Mouse (Mus musculus) left cerebral cortex, postnatal 14 days (tissue): ENCODE data around the gene Gli3. TPM values are rescaled to one million over a fixed set of nuclear protein-coding genes. Genes with fewer than 3 reads are reported as not detected.

Source experiments
- DNase-seq, 2 experiments: peaks; one replicate each; pipeline ENCODE4 v3.0.0; 2021 to 2022; ENCODE audit warnings: low spot score in 2 of 2, mixed read lengths in 1 of 2
- intact Hi-C: fragments of 180-260 bp; cut with DNase I; formaldehyde crosslinking; loops from one replicate; pipeline ENCODE4 v1.15.1; 2025
- total RNA-seq, 2 experiments: library from RNA; stranded (reverse); gene quantifications; 2 replicates each; pipeline ENCODE4 v1.2.3; 2021

Gli3 gene
- total RNA-seq, 2 experiments from 2014 or later, result 10.4 to 11.1 TPM

DNA sequence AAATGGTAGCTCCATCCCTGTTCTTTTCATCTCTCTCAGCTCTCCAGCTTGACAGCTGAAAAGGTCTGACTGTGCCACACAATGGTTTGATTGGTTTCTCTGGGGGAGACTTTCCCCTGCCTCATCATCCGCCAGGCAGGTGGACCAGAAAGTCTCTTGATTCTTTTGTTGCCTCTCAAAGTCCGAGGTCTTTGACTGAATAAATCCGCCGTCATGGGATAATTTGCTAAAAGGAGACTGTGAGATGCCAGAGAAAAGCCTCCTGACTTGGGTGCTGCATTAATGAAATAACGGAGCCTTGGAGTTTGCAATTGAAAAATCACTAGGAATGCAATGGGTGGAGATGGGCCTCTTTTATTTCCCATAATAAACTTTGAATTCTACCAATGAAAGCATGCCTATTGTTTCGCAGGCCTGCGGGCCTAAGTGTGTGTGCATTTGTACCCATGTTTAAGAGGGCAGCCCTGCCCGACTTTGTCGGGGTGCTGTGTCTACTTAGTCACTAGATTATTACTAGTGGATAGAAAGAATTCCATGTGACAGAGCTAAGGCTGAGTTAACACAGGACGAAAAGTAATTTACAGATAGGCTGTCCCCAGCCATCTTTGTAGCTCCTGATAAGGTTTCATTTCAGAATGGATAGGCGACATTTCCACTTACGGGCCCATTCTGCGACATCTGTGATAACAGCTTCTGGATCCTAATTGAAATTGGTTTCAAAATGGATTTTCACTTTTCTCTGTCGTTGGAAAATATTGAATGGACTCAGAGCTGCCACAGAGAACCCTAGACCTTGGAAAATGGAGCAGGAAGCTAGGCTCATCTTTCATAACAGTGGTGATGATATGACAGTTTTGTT lies 23.2 kb downstream of the Gli3 start:
- intact Hi-C loops, result no loop called here

DNA sequence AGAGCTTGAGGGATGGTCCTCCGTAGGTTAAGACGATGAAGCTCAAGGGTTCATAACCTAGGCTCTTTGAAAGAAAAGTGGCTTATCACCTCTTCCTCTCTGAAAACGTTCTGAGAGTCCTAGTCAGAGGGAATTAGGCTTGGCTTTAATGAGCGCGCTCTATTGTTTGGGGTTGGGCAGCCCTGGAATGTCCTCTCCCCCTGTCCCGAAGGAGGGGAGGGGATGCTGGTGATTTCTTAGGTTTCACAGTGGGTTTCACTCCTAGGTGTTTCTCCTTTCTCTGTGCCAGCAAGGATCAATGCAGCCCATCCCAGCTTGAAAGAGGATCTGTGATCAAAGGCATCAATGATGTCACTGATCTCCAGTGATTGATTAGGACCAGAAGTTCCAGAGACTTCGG lies 24.3 kb downstream of the Gli3 start:
- no peak for DNase-seq
- intact Hi-C loops, result no loop called here

More for the DNA sequence above, 23.2 kb downstream of the Gli3 start:
- no peak for DNase-seq

DNA sequence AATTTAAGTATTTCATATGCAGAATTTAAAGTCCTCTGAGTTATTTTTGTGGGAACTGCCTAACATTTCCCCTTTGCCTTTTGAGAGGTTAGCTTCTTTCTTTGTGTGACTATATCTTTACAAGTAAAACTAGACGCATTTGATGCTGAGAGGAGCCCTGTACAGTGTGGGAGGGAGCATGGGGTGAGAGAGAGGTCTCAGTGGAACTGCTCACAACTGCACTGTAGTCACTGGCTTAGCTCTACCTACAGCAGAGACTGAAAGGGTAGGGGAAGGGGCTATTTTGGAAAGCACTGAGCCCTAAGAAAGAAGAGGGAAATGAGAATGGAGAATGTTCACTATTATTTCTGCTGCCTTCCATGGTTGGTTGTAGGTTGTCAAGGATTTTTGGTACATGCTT lies 25.0 kb downstream of the Gli3 start:
- intact Hi-C loops, result no loop called here
- DNase-seq, result no peak

DNA sequence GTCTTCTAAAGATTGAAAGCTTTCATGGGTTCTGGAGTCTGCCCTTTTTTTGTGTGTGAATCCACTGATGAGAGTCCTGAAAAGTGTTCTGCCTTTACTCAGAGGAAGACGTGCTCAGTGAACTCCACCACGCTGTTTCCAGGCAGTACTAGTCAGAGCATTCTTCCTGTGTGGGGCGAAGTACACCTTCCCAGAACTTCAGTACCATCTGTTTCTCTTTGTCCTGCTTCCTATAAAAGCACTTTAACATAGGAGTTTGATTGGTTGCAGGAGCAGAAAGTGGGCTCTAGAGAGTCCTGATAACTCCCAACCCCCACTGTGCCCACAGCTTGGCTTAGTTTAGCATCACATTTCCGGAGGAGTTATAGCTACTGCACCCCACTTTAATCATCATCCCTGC lies 32.8 kb downstream of the Gli3 start:
- intact Hi-C loops, result no loop called here
- no peak for DNase-seq

DNA sequence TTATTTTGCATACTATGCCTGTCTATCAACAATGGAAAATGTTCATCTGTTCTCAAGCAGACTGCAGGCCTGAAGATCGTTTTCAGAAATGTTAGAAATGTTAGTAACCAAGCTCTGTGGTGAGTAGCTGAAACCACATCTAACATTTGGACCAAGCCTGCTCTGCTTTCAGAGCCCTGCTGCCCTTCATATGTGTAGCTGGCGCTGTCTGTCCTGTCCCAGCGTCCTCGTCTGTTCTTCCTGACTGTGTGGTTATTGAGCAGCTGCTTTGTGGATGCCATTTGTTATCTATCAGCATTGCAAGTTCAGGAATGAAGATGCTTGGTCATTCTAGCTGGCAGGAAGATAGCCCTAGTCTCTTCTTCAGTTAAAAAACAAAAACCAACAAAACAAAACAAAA lies 35.3 kb downstream of the Gli3 start:
- intact Hi-C loops, result no loop called here
- DNase-seq, result no peak

DNA sequence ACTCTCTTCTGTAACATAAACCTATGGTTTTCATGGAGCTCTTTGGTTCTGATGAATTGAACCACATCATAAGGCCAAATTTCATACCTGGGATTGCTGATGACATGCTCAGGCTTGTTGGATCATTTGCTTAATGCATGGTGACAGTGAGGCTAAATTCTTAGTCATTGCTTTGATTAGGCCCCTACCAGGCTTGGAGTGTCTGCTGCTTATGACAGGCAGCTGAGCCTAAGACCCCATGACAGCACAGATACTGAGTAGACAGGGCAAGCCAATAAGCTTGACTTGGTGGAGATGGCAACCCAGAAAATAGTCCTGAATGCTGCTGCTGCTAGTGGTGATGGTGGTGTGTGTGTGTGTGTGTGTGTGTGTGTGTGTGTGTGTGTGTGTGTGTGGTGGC lies 47.9 kb downstream of the Gli3 start:
- intact Hi-C loops, result no loop called here
- no peak for DNase-seq

DNA sequence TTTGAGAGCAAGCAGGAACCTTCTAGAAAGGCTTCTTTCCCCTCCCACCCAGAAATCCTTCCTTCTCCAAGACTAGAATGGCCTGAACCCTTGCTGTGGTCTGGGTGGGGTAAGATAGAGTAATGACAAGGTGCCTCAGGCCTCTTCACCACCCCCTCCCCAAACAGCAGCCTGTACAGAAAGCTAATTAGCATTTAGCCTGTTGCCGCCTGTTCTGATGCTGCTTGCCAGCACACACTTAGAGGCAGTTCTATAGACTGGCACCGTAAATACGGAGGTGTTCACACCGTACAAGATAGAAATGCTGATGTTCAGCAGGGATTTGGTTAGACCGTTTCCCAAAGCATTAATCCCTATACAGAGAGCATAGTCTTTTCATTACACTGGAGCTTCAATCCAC lies 50.1 kb downstream of the Gli3 start:
- intact Hi-C loops, result no loop called here
- DNase-seq, result no peak

DNA sequence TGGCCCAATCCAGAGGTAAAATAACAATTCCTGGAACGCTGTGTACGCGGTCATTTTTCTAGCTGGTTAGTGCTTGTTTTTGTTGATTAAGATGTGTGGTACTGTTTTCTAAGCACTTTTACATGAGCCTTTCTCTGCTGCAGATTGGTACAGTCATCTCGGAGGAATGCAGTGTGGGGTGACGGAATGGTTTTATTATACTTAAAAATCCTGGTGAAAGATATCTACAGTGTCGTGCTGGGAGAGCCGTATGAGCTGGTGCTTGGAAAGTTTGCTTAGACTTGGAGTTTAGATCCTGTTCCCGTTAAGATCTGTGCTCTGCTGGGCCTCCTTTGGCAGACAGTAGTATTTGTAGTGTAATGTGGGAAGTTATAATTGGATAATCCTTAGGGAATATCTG lies 51.0 kb downstream of the Gli3 start:
- intact Hi-C loops, result no loop called here
- DNase-seq, result no peak

DNA sequence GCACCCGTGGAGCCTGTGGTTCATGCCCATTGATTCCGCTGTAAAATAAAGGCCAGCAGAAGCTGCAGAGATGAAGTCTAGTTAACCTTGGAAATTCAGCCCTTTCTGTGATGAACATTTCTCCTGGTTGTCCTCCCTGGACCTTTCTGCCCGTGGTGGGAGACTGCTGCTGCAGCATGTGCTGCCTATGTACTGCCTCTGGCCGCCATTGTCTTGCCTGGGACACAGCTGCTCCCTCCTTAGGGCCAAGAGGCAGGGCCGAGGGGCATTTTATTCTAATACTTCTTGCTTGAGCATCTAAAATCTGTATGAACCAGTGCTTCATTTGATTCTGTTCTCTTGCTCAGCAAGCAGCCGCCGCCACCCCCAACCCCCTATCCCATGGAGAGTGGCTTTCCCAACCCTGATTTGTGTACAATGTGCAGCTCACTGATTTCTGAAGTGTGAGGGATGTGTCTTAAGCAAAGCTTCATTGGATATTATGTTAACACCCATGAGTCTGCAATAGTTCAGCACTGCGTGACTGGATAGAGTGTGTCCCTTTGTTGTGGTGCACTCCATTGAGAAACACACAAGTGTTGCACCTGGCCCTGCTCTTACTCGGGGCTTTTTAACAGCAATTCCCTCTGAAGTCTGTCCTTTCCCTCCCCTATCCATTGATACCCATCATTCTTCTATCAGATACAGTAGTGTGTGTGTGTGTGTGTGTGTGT lies 54.2 kb downstream of the Gli3 start:
- no peak for DNase-seq
- intact Hi-C loops, result no loop called here

DNA sequence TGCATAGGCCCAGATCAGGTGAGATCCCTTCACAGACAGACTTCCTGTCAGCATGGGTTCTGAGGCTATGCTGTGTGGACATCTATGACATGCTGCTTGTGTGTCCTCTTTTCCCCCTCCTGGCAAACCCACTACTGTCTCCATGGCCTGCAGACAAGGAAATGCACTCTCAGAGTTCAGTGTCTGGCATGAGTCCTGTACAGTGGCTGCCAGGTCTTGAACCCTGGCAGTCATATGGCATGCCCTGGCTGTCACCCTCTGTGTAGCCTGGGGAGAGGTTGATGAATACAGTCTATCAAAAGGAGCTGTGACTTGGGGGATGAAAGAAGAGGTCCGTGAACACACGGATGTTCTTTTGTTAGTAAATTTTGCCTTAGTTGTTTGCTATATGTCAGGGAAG lies 57.3 kb downstream of the Gli3 start:
- DNase-seq, result no peak
- intact Hi-C loops, result no loop called here

DNA sequence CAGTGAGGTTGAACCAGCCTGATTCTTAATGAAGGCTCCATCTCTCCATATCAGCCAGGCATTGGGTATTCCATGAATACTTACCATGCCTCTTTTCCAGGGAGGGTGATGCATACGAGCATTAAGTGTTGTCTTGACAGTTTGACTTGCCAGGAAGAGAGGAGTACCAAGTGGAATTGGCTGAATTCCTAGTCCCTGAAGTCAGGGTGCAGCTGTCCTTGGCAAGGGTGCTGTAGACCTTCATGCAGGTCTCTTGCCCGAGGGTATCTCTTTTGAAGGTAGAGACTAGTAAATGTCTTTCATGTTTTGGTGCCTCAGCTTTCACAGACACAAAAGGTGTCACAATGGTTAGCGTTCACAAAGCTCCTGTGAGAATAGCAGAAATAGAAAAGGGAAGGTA lies 59.1 kb downstream of the Gli3 start:
- intact Hi-C loops, result no loop called here
- no peak for DNase-seq

DNA sequence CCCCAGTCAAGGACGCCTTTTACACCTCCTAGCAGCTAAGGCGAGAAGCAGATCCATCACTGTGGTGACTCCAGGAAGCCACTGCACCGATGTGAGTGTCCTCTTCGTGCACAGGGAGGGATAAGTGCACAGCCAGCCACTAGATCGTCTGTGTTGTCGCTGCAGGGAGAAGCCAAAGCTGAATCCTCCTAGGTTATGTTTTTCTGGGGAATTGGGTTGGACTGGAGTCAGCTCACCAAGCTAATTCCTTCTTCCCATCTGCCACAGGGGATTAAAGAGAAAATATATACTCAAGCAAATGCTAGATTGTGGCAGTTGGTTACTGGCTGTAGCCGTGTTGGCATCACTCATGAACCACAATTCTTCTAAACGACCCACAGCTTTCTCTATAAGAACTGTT lies 61.2 kb downstream of the Gli3 start:
- intact Hi-C loops, result no loop called here

DNA sequence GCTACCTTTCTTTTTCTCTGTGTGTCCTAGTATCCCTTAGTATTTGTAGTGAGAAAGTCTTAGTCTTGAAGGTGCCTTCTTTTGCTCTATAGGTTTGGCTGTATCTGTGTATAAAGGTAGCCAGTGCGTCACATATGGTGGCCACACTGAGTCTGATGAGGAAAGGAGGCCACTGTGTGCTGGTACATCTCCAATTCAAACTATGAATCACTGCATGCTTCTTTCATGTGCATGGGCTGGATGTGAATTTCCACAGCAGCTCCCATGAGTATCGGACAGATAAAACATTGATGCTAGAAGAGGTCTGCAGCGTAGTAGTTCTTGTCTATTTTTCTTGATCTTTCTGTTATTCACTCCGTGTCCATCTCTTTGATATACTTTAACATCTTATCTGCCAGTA lies 63.7 kb downstream of the Gli3 start:
- DNase-seq, result no peak
- intact Hi-C loops, result no loop called here

More for the DNA sequence above, 61.2 kb downstream of the Gli3 start:
- no peak for DNase-seq

DNA sequence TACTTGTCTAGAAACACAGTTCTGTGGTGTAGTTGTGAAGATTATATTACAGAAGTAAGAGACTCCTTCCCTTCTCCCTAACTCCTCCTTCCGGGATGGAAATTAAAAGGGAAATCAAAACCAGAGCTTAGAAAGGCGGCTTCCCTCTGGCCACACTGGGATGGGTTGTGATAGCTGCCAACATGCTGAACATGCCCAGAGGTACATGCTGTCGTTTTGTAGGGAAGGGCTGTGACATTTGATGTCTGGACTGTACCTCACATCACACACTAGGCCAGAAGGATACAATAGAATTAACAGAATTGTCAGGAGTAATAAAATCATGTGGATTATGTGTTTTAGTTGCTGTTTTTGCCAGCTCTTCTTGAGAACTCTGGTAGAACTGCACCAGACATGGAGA lies 68.5 kb downstream of the Gli3 start:
- DNase-seq, result no peak
- intact Hi-C loops, result no loop called here

DNA sequence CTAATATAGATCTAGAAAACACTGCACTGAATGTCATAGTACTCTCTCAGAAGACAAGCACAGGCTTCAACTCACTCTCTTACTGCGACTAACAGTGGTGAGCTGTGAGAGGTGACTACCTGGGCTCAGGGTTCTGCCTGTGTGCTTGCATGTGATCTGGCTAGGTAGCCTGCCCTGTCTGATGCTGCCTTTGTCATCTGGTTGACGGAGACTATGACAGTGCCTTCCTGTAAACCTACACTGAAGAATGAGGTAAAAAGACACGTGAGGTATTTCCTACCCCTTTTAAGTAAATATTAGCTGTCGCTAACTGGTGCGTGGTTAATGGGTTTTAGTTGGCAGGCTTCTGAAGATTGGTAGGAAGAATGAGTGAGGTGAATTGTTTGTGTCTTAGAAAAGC lies 74.2 kb downstream of the Gli3 start:
- intact Hi-C loops, result no loop called here
- no peak for DNase-seq

DNA sequence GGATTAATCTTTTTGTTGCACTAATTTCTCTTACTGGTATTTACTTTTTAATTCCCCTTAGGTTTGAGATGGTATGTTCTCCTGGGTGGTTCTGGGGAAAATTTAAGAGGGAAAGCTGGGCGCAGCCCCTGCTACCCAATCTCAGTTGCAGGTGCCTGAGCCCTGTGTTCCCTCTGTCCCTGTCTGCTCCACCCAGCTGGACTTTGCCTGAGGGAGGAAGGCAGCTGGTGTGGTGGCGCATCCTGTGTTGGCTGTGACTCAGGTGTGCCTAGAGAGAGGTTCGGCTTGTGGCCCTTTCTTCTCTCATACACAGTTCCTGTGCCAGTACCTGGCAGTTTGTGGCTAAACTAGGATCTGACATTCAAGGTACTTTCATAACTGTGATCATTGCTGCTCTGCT lies 74.6 kb downstream of the Gli3 start:
- intact Hi-C loops, result no loop called here

DNA sequence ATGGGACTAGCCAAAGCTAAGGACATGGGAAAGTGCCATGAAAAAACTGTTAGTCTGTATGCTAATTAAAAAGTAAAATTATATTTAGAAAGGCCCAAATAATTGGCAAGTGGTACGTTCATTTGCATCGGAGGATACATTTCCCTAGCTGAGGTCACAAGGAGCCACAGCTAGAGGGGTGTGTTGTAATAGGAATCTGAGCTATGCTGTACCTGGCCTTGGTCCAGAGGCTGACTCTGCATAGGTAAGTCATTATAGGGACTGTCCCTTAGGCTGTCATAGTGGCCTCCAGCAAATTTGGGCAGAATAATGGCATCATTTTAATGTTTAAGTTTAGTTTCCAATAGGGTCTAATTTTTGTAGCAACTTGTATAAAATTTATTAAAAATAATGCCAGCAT lies 75.4 kb downstream of the Gli3 start:
- intact Hi-C loops, result no loop called here
- no peak for DNase-seq

More for the DNA sequence above, 74.6 kb downstream of the Gli3 start:
- no peak for DNase-seq

DNA sequence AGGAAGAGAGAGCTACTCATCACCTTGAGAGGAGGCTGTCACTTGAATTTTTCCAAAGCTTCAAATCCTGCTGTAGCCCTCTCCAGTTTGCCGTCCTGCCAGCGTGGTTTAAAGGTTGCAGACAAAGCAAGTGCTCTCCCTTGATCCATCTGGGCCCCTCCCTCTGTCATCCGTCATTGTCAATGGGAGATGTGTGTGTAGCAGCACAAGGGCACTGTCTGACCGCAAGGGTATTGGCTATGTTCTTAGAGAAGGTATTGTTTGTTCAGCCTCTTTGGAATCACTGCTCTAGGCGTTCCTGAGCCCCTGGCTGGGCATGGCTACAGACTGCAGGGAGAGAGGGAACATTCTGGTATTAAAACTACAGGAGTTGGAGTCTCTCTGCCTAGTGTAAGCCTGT lies 79.0 kb downstream of the Gli3 start:
- DNase-seq, result no peak
- intact Hi-C loops, result loop anchor here (5.0 kb wide), 1 partner anchor 80 kb away; the partner anchor contains the start of gene Gli3

DNA sequence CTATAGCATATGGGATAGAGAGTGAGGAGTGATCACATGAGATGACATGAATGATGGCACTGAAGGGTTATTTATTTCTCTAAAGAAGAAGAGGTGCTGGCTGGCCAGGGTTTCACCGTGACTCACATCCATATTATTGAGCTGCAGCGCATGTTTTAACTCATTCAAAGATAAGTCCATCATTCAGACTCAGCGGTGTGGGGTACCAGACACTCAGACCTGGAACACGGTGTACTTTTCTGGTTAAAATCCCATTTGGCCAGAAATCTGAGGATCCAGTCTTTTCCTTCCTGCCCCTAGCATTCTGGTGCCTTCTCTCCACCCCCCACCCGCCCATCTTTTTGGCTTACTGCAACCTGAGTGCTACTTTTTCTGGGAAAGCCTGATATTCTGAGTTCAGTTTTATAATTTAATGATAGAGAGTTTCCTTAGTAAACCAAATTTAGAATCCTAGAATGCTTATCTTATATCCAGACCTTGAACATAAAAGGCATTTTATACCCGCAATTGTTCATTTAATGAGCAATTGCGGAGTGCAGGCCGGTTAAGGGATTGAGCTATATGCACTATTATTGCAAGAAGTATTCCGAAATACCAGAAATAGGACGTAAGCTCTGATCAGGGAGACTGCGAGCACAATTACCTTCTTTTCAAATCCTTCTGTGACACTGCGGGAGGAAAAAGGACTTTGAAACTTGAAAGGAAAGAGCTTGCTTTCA lies 80.3 kb downstream of the Gli3 start:
- intact Hi-C loops, result loop anchor here (5.0 kb wide), 1 partner anchor 81 kb away; the partner anchor contains the start of gene Gli3
- DNase-seq, result no peak
